In the genomic region with DNA sequence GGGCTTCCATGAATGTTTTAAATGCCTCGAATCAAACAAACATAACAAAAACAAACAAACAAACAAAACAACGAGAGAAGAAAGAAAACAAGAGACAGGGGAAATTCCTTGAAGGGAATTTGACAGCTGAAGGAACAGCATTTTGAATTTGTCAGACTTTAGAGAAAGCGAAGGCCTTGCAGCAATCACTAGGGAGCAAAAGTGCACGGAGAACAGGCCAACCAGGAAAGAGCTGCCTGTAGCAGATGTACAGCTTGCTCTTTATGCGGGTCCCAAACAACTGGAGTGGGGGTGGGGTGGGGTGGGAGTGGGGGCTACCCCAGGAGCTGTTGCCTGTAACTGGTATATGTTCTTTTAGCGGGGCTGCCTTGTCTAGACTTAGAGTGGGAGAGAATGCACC, we compare ENCODE assay signal across 19 mouse cellular contexts. TPM values are rescaled to one million over a fixed set of nuclear protein-coding genes. Genes with fewer than 3 reads are reported as not detected.
DNase-seq lines count a peak whose midpoint lies in the region; ATAC-seq and TF ChIP-seq lines count a peak whose summit lies in the region.
"Had no signal": no experiment of that assay in that cellular context is flagged by ENCODE, and none has a peak within 500 bp of the region (broad histone marks: within the 10 kb centered on the region; RNA-seq: fewer than 3 reads in every experiment).

No protein-coding gene starts in this region.

- peak overlapping the region; percentile 54; the same call in 1 of the 2 replicates for H3K27ac ChIP-seq in intestine, embryonic 14.5 days (ENCODE audit: low read depth)
- H3K27ac ChIP-seq in intestine, embryonic 16.5 days (ENCODE audit: low read length): peak overlapping the region; percentile 85
- 0 out of 2 replicates have a peak overlapping the region, but pooled peaks have one; percentile 44 for H3K27ac ChIP-seq in liver, postnatal 0 days (ENCODE audit: low read depth)
- H3K27ac ChIP-seq: forebrain, embryonic 13.5 days; hindbrain, postnatal 0 days; macrophage; neural tube, embryonic 15.5 days had no signal

- no peak for TF ChIP-seq EP300 in liver, postnatal 0 days (IDR thresholded peaks at IDR 0.05; ENCODE audit: low read depth)

- H3K4me3 ChIP-seq in intestine, embryonic 14.5 days (ENCODE audit: low read depth, low read length): no peak overlapping the region
- no peak overlapping the region for H3K4me3 ChIP-seq in intestine, embryonic 16.5 days (ENCODE audit: low read length)
- H3K4me3 ChIP-seq in liver, postnatal 0 days (ENCODE audit: low read depth, low read length): no peak overlapping the region
- H3K4me3 ChIP-seq: forebrain, embryonic 13.5 days; heart, embryonic 12.5 days; neural tube, embryonic 15.5 days had no signal

- TF ChIP-seq CTCF in liver, postnatal 0 days (IDR thresholded peaks at IDR 0.05; ENCODE audit: low read depth): no peak

- no peaks in the 10 kb centered on the region for H3K36me3 ChIP-seq in intestine, embryonic 14.5 days (ENCODE audit: control insufficient read depth, insufficient read depth, low read length)
- no peaks in the 10 kb centered on the region for H3K36me3 ChIP-seq in intestine, embryonic 16.5 days (ENCODE audit: control insufficient read depth, insufficient read depth, low read length)
- H3K36me3 ChIP-seq in liver, postnatal 0 days (replicated peaks; ENCODE audit: insufficient read depth, low read length): no peaks in the 10 kb centered on the region
- H3K36me3 ChIP-seq: heart, embryonic 12.5 days; neural tube, embryonic 15.5 days had no signal

- H3K27me3 ChIP-seq in intestine, embryonic 14.5 days (replicated peaks; ENCODE audit: control insufficient read depth, insufficient read depth, low read length): no peaks in the 10 kb centered on the region
- H3K27me3 ChIP-seq in intestine, embryonic 16.5 days (replicated peaks; ENCODE audit: control insufficient read depth, insufficient read depth, low read length): no peaks in the 10 kb centered on the region
- no peaks in the 10 kb centered on the region for H3K27me3 ChIP-seq in liver, postnatal 0 days (ENCODE audit: insufficient read depth, low read length)
- H3K27me3 ChIP-seq: forebrain, embryonic 13.5 days; heart, embryonic 12.5 days; neural tube, embryonic 15.5 days had no signal

- H3K4me1 ChIP-seq in intestine, embryonic 14.5 days (replicated peaks; ENCODE audit: control insufficient read depth, insufficient read depth, low read length): peaks cover 18% of the 10 kb centered on the region
- peaks cover 12% of the 10 kb centered on the region for H3K4me1 ChIP-seq in intestine, embryonic 16.5 days (ENCODE audit: control insufficient read depth, insufficient read depth, low read length)
- H3K4me1 ChIP-seq in liver, postnatal 0 days (ENCODE audit: insufficient read depth): peaks cover 23% of the 10 kb centered on the region
- H3K4me1 ChIP-seq: forebrain, embryonic 13.5 days; neural tube, embryonic 15.5 days had no signal

- WGBS in intestine, embryonic 14.5 days: 51% methylated on average over 6 of the region's 6 CpGs
- WGBS in intestine, embryonic 16.5 days: 37% methylated on average over 6 of the region's 6 CpGs
- WGBS in liver, postnatal 0 days (ENCODE audit: insufficient replicate concordance): 43% methylated on average over 6 of the region's 6 CpGs

- peak overlapping the region; percentile 1; the same call in 1 of the 2 replicates for H3K4me2 ChIP-seq in intestine, embryonic 14.5 days (ENCODE audit: low read length)
- peak overlapping the region; percentile 23; the same call in 1 of the 2 replicates for H3K4me2 ChIP-seq in intestine, embryonic 16.5 days (ENCODE audit: low read depth, low read length)
- peak overlapping the region; percentile 48; the same call in 1 of the 2 replicates for H3K4me2 ChIP-seq in liver, postnatal 0 days (ENCODE audit: low read depth, low read length)
- H3K4me2 ChIP-seq: forebrain, embryonic 13.5 days; heart, embryonic 12.5 days; midbrain, embryonic 11.5 days; neural tube, embryonic 15.5 days had no signal

- no peaks in the 10 kb centered on the region for H3K9me3 ChIP-seq in intestine, embryonic 14.5 days (ENCODE audit: control insufficient read depth, low read length)
- no peaks in the 10 kb centered on the region for H3K9me3 ChIP-seq in intestine, embryonic 16.5 days (ENCODE audit: control insufficient read depth, low read length)
- H3K9me3 ChIP-seq in liver, postnatal 0 days (ENCODE audit: low read length): no peaks in the 10 kb centered on the region
- H3K9me3 ChIP-seq: forebrain, embryonic 13.5 days; heart, embryonic 12.5 days; neural tube, embryonic 15.5 days had no signal

- H3K9ac ChIP-seq in intestine, embryonic 14.5 days (ENCODE audit: low read length): no peak overlapping the region
- H3K9ac ChIP-seq in intestine, embryonic 16.5 days (ENCODE audit: low read depth, low read length): 0 out of 2 replicates have a peak overlapping the region, but pooled peaks have one; percentile 25
- H3K9ac ChIP-seq in liver, postnatal 0 days (replicated peaks): 0 out of 2 replicates have a peak overlapping the region, but pooled peaks have one; percentile 19
- H3K9ac ChIP-seq: forebrain, embryonic 13.5 days; heart, embryonic 12.5 days; neural tube, embryonic 15.5 days had no signal

- ATAC-seq in intestine, embryonic 14.5 days (replicated peaks; ENCODE audit: low FRiP score, low TSS enrichment, low read depth): no peak
- ATAC-seq in intestine, embryonic 16.5 days: peak; percentile 45; the same call in 1 of the 2 replicates
- no peak for ATAC-seq in liver, postnatal 0 days
- no peak for ATAC-seq in CD4-positive, CD25-positive, alpha-beta regulatory T cell, adult 4 months
- ATAC-seq: forebrain, embryonic 13.5 days; hindbrain, postnatal 0 days had no signal

- DNase-seq in intestine, embryonic 14.5 days (ENCODE audit: low spot score): no peak
- DNase-seq in kidney, postnatal 36 days: peak; percentile 36 to 38
- DNase-seq in liver, postnatal 0 days: no peak
- no peak for DNase-seq in testis, postnatal 14 days (ENCODE audit: low spot score)
- DNase-seq in adipocyte (ENCODE audit: low spot score): no peak
- DNase-seq: cerebellum, postnatal 14 days; gastrocnemius, postnatal 36 days; heart, postnatal 36 days; left cerebral cortex, postnatal 4 days; lung, adult 2 months; thymus, adult 2 months had no signal

RNA-seq across cellular contexts. Expression of a gene that starts 16.2 kb away (rescaled TPM):
- 51.1 and 53.1 TPM in 2 replicates for polyA plus RNA-seq in intestine, embryonic 14.5 days (2014; fragmentation: Nextera tagmentation; extraction: Ambion mirVana)
- 49.7 and 50.7 TPM in 2 replicates for polyA plus RNA-seq in intestine, embryonic 16.5 days (2015; fragmentation: Nextera tagmentation; extraction: Ambion mirVana)
- 9.6 and 14.0 TPM in 2 replicates for polyA plus RNA-seq in liver, postnatal 0 days (2015; fragmentation: Nextera tagmentation; extraction: Ambion mirVana)
- 10 to 100 TPM; 23.1 to 39.0 TPM for polyA plus RNA-seq in CD4-positive, CD25-positive, alpha-beta regulatory T cell, adult 4 months (2017; shearing (Covaris generic))

RNA-seq across cellular contexts. Expression of a gene that starts 42.0 kb away (rescaled TPM):
- polyA plus RNA-seq in intestine, embryonic 14.5 days (2014; fragmentation: Nextera tagmentation; extraction: Ambion mirVana): not detected in 2 replicates
- not detected in 2 replicates for polyA plus RNA-seq in intestine, embryonic 16.5 days (2015; fragmentation: Nextera tagmentation; extraction: Ambion mirVana)
- not detected in 2 replicates for polyA plus RNA-seq in liver, postnatal 0 days (2015; fragmentation: Nextera tagmentation; extraction: Ambion mirVana)
- polyA plus RNA-seq in CD4-positive, CD25-positive, alpha-beta regulatory T cell, adult 4 months (2017; shearing (Covaris generic)): not detected
- polyA plus RNA-seq: forebrain, embryonic 13.5 days; heart, embryonic 12.5 days; hindbrain, postnatal 0 days; lung, adult 2 months; macrophage; midbrain, embryonic 11.5 days; neural tube, embryonic 15.5 days had no signal

Comparison
In these comparisons a context has a peak if more than half of its experiments do, and no peak if none do; other contexts are left out.
1. DNase-seq: peak in kidney, postnatal 36 days (2 of 2); none in intestine, embryonic 14.5 days (single experiment), liver, postnatal 0 days (single experiment), testis, postnatal 14 days (single experiment) and adipocyte (single experiment).
2. Peak in every context shown above with its lines, with median percentiles within 50 percentile points of each other: H3K27ac ChIP-seq and H3K4me2 ChIP-seq.